In the genomic region with DNA sequence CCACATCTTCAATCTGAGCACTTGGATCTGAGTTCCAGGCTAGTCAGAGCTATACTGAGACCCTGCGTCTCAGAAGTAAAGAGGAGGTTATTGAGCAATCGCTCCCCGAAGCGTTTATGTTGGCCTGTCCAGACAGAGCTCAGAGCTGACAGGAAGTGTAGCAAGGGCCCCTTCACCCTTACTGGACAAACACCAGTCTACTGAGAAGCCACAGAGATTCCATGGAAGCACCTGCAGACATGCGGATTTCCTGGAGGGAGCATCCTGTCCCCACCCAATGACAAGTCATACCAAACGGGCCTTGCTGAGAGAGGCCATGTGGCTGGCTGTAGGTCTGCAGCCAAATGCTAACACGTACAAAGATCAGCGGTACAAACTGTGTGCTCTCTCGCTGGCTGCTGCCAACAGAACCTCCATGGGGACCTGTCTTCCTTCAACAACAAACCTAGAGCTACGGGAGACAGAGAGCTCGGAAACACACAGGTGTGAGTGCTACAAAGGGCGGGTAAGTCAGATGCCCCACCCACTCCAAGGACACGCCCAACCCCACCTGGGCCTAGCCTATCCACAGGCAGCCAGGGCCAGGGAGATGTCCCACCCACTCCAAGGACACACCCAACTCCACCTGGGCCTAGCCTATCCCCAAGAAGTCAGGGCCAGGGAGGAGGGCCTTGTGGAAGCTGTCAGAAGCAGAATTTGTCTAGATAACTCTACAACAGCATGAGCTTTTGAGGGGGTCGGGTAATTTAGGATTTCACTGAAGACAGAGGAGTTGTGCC, we compare ENCODE assay signal across 10 mouse cellular contexts. TPM values are rescaled to one million over a fixed set of nuclear protein-coding genes. Genes with fewer than 3 reads are reported as not detected.
DNase-seq lines count a peak whose midpoint lies in the region; ATAC-seq and TF ChIP-seq lines count a peak whose summit lies in the region.
"Had no signal": no experiment of that assay in that cellular context is flagged by ENCODE, and none has a peak within 500 bp of the region (broad histone marks: within the 10 kb centered on the region; RNA-seq: fewer than 3 reads in every experiment).

No protein-coding gene starts in this region.

- no peak for TF ChIP-seq CTCF in lung, embryonic 14.5 days (IDR thresholded peaks at IDR 0.05; ENCODE audit: low read depth)
- TF ChIP-seq CTCF in lung, adult 2 months (IDR thresholded peaks at IDR 0.05; ENCODE audit: insufficient read depth, low read length): no peak

- DNase-seq in heart, embryonic 10.5 days (ENCODE audit: low spot score): peak; percentile 72
- no peak for DNase-seq in heart, postnatal 14 days
- no peak for DNase-seq in lung, embryonic 14.5 days
- no peak for DNase-seq in lung, adult 2 months
- no peak for DNase-seq in left cerebral cortex, postnatal 10 days (ENCODE audit: extremely low spot score in 1 of 2, low spot score in 2 of 2)
- DNase-seq in thymus, postnatal 14 days: no peak
- DNase-seq: adrenal gland, postnatal 36 days; cerebellum, postnatal 36 days had no signal

- peaks cover 31% of the 10 kb centered on the region; the same call in 1 of the 2 replicates for H3K36me3 ChIP-seq in heart, embryonic 10.5 days
- H3K36me3 ChIP-seq in lung, embryonic 14.5 days (ENCODE audit: insufficient read depth): no peaks in the 10 kb centered on the region
- H3K36me3 ChIP-seq in intestine, embryonic 15.5 days: no peaks in the 10 kb centered on the region

- 81% methylated on average over 14 of the region's 14 CpGs for WGBS in heart, embryonic 10.5 days
- WGBS in lung, embryonic 14.5 days: 69% methylated on average over 14 of the region's 14 CpGs
- 59% methylated on average over 14 of the region's 14 CpGs for WGBS in lung, adult 2 months
- 76% methylated on average over 14 of the region's 14 CpGs for WGBS in intestine, embryonic 15.5 days

- no peak overlapping the region for H3K4me3 ChIP-seq in heart, embryonic 10.5 days
- no peak overlapping the region for H3K4me3 ChIP-seq in lung, embryonic 14.5 days (ENCODE audit: low read depth, low read length)
- no peak overlapping the region for H3K4me3 ChIP-seq in lung, adult 2 months (replicated peaks; ENCODE audit: extremely low read depth, low read depth, low read length)
- H3K4me3 ChIP-seq in intestine, embryonic 15.5 days (replicated peaks): no peak overlapping the region

- no peak overlapping the region for H3K4me2 ChIP-seq in lung, embryonic 14.5 days
- no peak overlapping the region for H3K4me2 ChIP-seq in intestine, embryonic 15.5 days (replicated peaks)

- no peaks in the 10 kb centered on the region for H3K9me3 ChIP-seq in heart, embryonic 10.5 days
- H3K9me3 ChIP-seq in lung, embryonic 14.5 days (ENCODE audit: low read depth, low read length): no peaks in the 10 kb centered on the region
- no peaks in the 10 kb centered on the region for H3K9me3 ChIP-seq in intestine, embryonic 15.5 days

- peaks cover 61% of the 10 kb centered on the region for H3K4me1 ChIP-seq in heart, embryonic 10.5 days
- 0 out of 2 replicates have a peak, but pooled peaks cover 7% of the 10 kb centered on the region for H3K4me1 ChIP-seq in lung, embryonic 14.5 days (ENCODE audit: insufficient read depth)
- no peaks in the 10 kb centered on the region for H3K4me1 ChIP-seq in lung, adult 2 months (ENCODE audit: control insufficient read depth, insufficient read depth, low read length)
- H3K4me1 ChIP-seq in intestine, embryonic 15.5 days (replicated peaks): peaks cover 2% of the 10 kb centered on the region; the same call in 1 of the 2 replicates

- intact Hi-C loops in heart, postnatal 14 days (cut with DNase I): loop anchor here (5.0 kb wide), 1 partner anchor 47 kb away; a partner anchor contains a TSS
- intact Hi-C loops in left cerebral cortex, postnatal 10 days (cut with DNase I): no loop called here

- no peak overlapping the region for H3K9ac ChIP-seq in lung, embryonic 14.5 days
- H3K9ac ChIP-seq in intestine, embryonic 15.5 days: no peak overlapping the region

- peak; percentile 50; the same call in 1 of the 2 replicates for ATAC-seq in lung, embryonic 14.5 days (ENCODE audit: insufficient read depth)
- ATAC-seq in intestine, embryonic 15.5 days: peak; percentile 75
- 0 out of 2 replicates have a peak, but pooled peaks have one; percentile 57 for ATAC-seq in megakaryocyte-erythroid progenitor cell, adult 5-6 weeks (replicated peaks; ENCODE audit: low FRiP score, low TSS enrichment, poor library complexity, severe bottlenecking)

- no peak for TF ChIP-seq POLR2A in lung, adult 2 months (IDR thresholded peaks at IDR 0.05; ENCODE audit: borderline replicate concordance, extremely low read depth, low read depth, low read length)

- H3K27ac ChIP-seq in heart, embryonic 10.5 days: peak overlapping the region; percentile 72
- H3K27ac ChIP-seq in lung, embryonic 14.5 days (ENCODE audit: low read depth): no peak overlapping the region
- no peak overlapping the region for H3K27ac ChIP-seq in intestine, embryonic 15.5 days

- no peaks in the 10 kb centered on the region for H3K27me3 ChIP-seq in heart, embryonic 10.5 days (ENCODE audit: insufficient read depth, poor library complexity, severe bottlenecking)
- H3K27me3 ChIP-seq in lung, embryonic 14.5 days (ENCODE audit: insufficient read depth, low read length): no peaks in the 10 kb centered on the region
- H3K27me3 ChIP-seq in intestine, embryonic 15.5 days (replicated peaks): no peaks in the 10 kb centered on the region

RNA-seq across cellular contexts. Expression of a gene that starts 45.4 kb away (rescaled TPM):
- polyA plus RNA-seq in heart, embryonic 10.5 days (2016; fragmentation: Nextera tagmentation; extraction: Ambion mirVana): 13.3 and 17.3 TPM in 2 replicates
- 10 to 100 TPM; 39.5 to 43.6 TPM for total RNA-seq in heart, postnatal 14 days (2021)
- polyA plus RNA-seq in lung, embryonic 14.5 days (2014; fragmentation: Nextera tagmentation; extraction: Ambion mirVana): 2.0 and 2.4 TPM in 2 replicates
- 0.78 and 1.2 TPM in 2 replicates for polyA plus RNA-seq in lung, adult 2 months (2012; rRNA removed)
- 2.6 and 2.8 TPM in 2 replicates for polyA plus RNA-seq in intestine, embryonic 15.5 days (2015; fragmentation: Nextera tagmentation; extraction: Ambion mirVana)
- not detected in 2 replicates for total RNA-seq in megakaryocyte-erythroid progenitor cell, adult 5-6 weeks (2014; fragmentation: Nextera tagmentation)
- total RNA-seq in megakaryocyte-erythroid progenitor cell, adult 5-6 weeks (2017): 0.30 TPM in 1 of 2 replicates, not detected in the other
- 1 to 10 TPM; 7.9 to 8.3 TPM for total RNA-seq in left cerebral cortex, postnatal 10 days (2021)
